Mouse (Mus musculus) C2C12 (cell line): ENCODE measurements around the gene Gys2. TPM values are rescaled to one million over a fixed set of nuclear protein-coding genes. Genes with fewer than 3 reads are reported as not detected.

Source experiments
- H3K27me3 ChIP-seq: one replicate; pipeline ENCODE4 v1.6.1; 2011; ENCODE audit not compliant: control insufficient read depth, insufficient read depth, insufficient read length
- H3K36me3 ChIP-seq: one replicate; pipeline ENCODE4 v1.6.1; 2011; ENCODE audit not compliant: control insufficient read depth, insufficient read depth
- H3K4me3 ChIP-seq: one replicate; pipeline ENCODE4 v1.5.1; 2011; ENCODE audit warnings: mild to moderate bottlenecking, control low read depth; ENCODE audit not compliant: poor library complexity, insufficient read depth, severe bottlenecking
- H3K79me2 ChIP-seq: one replicate; pipeline ENCODE4 v1.6.1; 2011; ENCODE audit not compliant: control insufficient read depth, insufficient read depth
- H3K79me3 ChIP-seq: one replicate; pipeline ENCODE4 v1.6.1; 2011; ENCODE audit warnings: low read depth, control low read depth
- H3ac ChIP-seq: one replicate; pipeline ENCODE3; 2011; ENCODE audit warnings: low read depth; ENCODE audit not compliant: control insufficient read depth, insufficient read length
- CEBPB ChIP-seq: IDR thresholded peaks from one replicate; pipeline ENCODE4 v1.6.1; 2011; ENCODE audit warnings: low read depth, mild to moderate bottlenecking, control low read depth, moderate library complexity
- CTCF ChIP-seq: IDR thresholded peaks from one replicate; pipeline ENCODE4 v1.5.1; 2011; ENCODE audit not compliant: control insufficient read depth, insufficient read depth, insufficient read length
- FOSL1 ChIP-seq: IDR thresholded peaks from one replicate; pipeline ENCODE4 v1.8.0; 2011; ENCODE audit warnings: mild to moderate bottlenecking, low read length; ENCODE audit not compliant: poor library complexity, insufficient read depth, severe bottlenecking
- MAX ChIP-seq: IDR thresholded peaks from one replicate; pipeline ENCODE4 v1.6.1; 2011; ENCODE audit warnings: mild to moderate bottlenecking, control low read depth
- MYOD1 ChIP-seq: IDR thresholded peaks from one replicate; pipeline ENCODE4 v1.6.1; 2011; ENCODE audit warnings: low read depth; ENCODE audit not compliant: control insufficient read depth, insufficient read length
- MYOG ChIP-seq: IDR thresholded peaks from one replicate; pipeline ENCODE4 v1.6.1; 2011; ENCODE audit not compliant: control insufficient read depth, insufficient read length; ENCODE audit errors: extremely low read depth
- USF1 ChIP-seq: IDR thresholded peaks from one replicate; pipeline ENCODE4 v1.6.1; 2011; ENCODE audit warnings: low read depth, mild to moderate bottlenecking, control low read depth, moderate library complexity
- polyA plus RNA-seq: library from polyadenylated mRNA; unstranded; fragments of >200 nt; fragmentation: generic; extraction: Trizol; gene quantifications from one replicate; pipeline ENCODE4 v1.2.1, GENCODE M21; 2012; ENCODE audit warnings: missing spikeins

Gys2 gene
- polyA plus RNA-seq, 1 experiment: not detected

GRCm38 (mm10) chr6:142412906-142413491 is 59.9 kb downstream of the Gys2 start, which contains the start of gene Spx:
Gene Spx (plus strand): TSS chr6:142413441.
- TF ChIP-seq MYOD1: no peak
- no peak for TF ChIP-seq MAX
- no peak for TF ChIP-seq USF1
- no peak for TF ChIP-seq CEBPB
- no peak for TF ChIP-seq MYOG
- no peak for TF ChIP-seq CTCF
- no peak for TF ChIP-seq FOSL1
- Histone ChIP-seq H3K79me2 (no peaks in the 10 kb centered on the region), H3K27me3 (no peaks in the 10 kb centered on the region), H3K79me3 (no peaks in the 10 kb centered on the region), H3K4me3 (no peak within 1 kb of the TSS), H3ac (no peak within 1 kb of the TSS), H3K36me3 (no peaks in the 10 kb centered on the region)

GRCm38 (mm10) chr6:142411140-142411539 is 61.8 kb downstream of the Gys2 start:
- Histone ChIP-seq H3K27me3 (no peaks in the 10 kb centered on the region), H3K79me3 (no peaks in the 10 kb centered on the region), H3ac (no peak overlapping the region), H3K79me2 (no peaks in the 10 kb centered on the region), H3K4me3 (no peak overlapping the region), H3K36me3 (no peaks in the 10 kb centered on the region)
- TF ChIP-seq CEBPB: no peak
- TF ChIP-seq MAX: no peak
- TF ChIP-seq FOSL1: no peak
- TF ChIP-seq MYOD1: no peak

- peaks cover 46% of the 10 kb centered on the region for H3K36me3 ChIP-seq
- H3K79me2 ChIP-seq: peaks cover 55% of the 10 kb centered on the region
- H3ac ChIP-seq: no peak overlapping the region
- TF ChIP-seq MYOG (no peak), MYOD1 (no peak)
- no peak overlapping the region for H3K4me3 ChIP-seq
- H3K79me3 ChIP-seq: peaks cover 50% of the 10 kb centered on the region
- no peaks in the 10 kb centered on the region for H3K27me3 ChIP-seq
Measured at GRCm38 (mm10) chr6:142395756-142396155, 77.2 kb downstream of the Gys2 start.

DNA sequence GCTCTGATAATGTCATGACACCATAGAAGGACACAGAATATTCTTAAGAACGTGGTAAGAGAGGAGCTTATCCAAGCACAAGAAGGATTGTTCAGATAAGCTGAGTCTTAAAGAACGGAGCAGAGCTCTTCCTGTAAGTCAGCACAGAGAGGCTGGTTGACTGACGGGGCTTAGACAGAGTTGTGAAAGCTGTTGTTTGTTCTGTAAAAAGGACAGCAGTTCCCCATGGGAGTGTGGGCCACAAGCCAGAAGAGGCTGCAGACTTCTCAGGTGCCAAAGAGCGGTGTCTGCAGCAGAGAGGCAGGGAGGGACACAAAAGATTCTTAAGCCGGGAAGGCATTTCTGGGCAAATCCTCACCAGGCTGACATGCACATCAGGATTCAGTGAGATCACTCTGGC is 78.2 kb downstream of the Gys2 start:
- Histone ChIP-seq H3ac (no peak overlapping the region), H3K4me3 (no peak overlapping the region), H3K27me3 (no peaks in the 10 kb centered on the region), H3K79me3 (peaks cover 60% of the 10 kb centered on the region), H3K36me3 (peaks cover 43% of the 10 kb centered on the region), H3K79me2 (peaks cover 66% of the 10 kb centered on the region)
- TF ChIP-seq MYOG: no peak

GRCm38 (mm10) chr6:142392312-142392711 is 80.6 kb downstream of the Gys2 start:
- Histone ChIP-seq H3K79me3 (peaks cover 83% of the 10 kb centered on the region), H3K36me3 (peaks cover 43% of the 10 kb centered on the region), H3K4me3 (no peak overlapping the region), H3K27me3 (no peaks in the 10 kb centered on the region), H3ac (no peak overlapping the region), H3K79me2 (peaks cover 90% of the 10 kb centered on the region)
- TF ChIP-seq CEBPB (no peak), MAX (no peak), MYOG (no peak), USF1 (no peak), MYOD1 (no peak), FOSL1 (no peak), CTCF (no peak)

DNA sequence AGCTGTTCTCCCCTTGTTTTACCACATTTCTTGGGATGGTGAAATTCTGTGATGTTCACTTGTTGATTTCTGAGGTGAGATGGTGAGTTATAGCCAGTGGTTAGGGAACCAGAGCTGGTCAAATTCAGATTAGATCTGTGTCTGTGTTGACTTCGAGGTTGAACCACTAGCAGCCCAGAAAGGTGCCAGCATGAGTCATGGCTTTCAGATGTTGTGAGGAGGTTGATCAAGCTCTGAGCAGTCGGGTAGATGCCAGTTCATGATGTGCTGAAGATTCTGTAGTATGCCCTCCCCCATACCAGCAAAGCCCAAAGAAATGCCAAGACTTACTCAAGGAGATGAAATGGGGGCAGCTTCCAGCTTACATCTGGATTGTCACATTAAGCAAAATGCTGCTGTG is 83.8 kb downstream of the Gys2 start:
- TF ChIP-seq MYOD1 (no peak), USF1 (no peak), MAX (no peak)

More for the DNA sequence above, 83.8 kb downstream of the Gys2 start:
- Histone ChIP-seq H3K36me3 (peaks cover 18% of the 10 kb centered on the region), H3K79me2 (peaks cover 80% of the 10 kb centered on the region), H3K4me3 (no peak overlapping the region), H3K79me3 (peaks cover 72% of the 10 kb centered on the region), H3K27me3 (no peaks in the 10 kb centered on the region), H3ac (no peak overlapping the region)
